Mouse (Mus musculus) heart, adult 11 months (tissue): ENCODE measurements around the gene Fbln2.
A peak's percentile ranks its signal among the peaks of the same experiment; 100 is the strongest.
"Not testable (repeated sequence)": the region's sequence is repeated elsewhere in the genome, so short reads cannot be mapped to it uniquely, and the experiment has no call there.

ENCODE experiments used
- DNase-seq: peaks from one replicate; pipeline ENCODE4 v3.0.0; 2022

The Fbln2 gene

GRCm38 (mm10) chr6:91212155-91212554 lies at the start of gene Fbln2:
Fbln2 (plus strand) TSS chr6:91212455.
- not testable (repeated sequence) for DNase-seq

GRCm38 (mm10) chr6:91163195-91163911 lies 48.9 kb upstream of the Fbln2 start:
- no peak for DNase-seq

- DNase-seq = no peak
Observed at GRCm38 (mm10) chr6:91164584-91164983, 47.7 kb upstream of the Fbln2 start.

DNA sequence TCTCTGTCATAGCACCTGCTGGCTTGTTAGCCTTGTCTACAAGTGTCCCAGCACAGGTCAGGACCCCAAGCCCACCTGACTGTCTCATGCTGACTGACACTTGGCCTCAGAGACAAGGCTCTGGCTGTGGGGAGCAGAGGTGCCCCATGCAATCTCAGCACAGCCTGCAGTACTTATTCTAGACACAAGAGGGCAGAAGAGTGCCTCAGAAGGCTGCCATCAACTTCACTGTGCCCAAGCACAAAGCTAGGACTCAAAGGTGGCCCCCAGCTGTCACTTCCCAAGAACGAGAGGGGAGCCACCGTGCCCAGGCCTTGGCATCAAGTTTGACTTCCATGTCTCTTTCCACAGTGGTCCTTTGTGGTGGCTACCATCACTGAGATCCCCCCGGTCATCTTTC lies 47.0 kb upstream of the Fbln2 start:
- DNase-seq = peak; percentile 95

GRCm38 (mm10) chr6:91167828-91168227 lies 44.4 kb upstream of the Fbln2 start:
- DNase-seq = no peak

DNA sequence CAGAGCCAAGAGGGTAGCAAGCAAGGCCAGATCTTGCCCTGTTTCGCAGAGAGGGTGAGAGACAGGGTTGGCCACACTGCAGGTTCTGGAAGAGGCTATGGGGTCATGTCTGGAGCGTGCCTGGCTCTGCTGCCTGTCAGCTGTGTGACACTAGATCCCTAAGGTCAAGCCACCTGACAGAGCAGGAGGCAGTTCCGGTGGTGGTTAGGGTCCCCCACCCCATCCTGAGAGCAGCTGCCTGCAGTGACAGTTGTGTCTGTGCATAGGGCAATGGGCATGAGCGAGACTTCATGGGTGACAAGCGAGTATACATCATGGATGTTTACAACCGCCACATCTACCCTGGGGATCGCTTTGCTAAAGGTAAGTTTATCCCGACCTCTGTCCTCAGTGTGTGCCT lies 43.1 kb upstream of the Fbln2 start:
- no peak for DNase-seq

GRCm38 (mm10) chr6:91171396-91171895 lies 40.8 kb upstream of the Fbln2 start:
- DNase-seq = peak; percentile 72

- no peak for DNase-seq
Observed at GRCm38 (mm10) chr6:91172381-91172780, 39.9 kb upstream of the Fbln2 start.

DNA sequence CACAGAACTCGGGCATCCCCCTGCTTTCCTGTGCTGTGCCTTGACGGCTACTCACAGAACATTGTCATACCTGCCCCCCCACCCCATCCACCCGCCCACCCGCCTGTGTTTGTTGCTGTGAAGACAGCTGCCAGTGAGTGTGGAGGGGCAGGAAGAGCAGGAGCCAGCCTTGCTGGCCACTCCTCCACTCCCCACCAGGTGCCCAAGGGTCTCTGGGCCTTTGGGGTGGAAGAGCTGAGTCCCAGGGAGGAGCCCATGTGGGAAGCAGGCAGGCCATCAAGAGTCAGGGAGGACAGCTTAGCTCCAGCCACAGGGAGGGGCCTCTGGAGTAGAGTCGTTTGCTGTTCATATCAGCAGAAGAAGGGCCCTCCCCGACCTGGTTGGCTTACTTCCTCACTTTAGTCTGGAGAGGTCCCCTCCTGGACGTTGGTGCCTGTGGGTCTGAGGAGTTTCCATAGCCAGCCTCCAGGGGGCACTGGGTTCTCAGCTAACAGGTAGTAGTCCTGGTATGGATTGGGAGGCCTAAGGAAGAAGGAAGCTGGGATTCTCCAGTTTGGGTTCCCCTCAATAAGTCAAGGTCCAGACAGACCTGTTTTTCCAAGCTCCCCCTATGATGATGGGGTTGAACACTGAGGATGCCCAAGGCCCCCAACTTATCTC lies 38.9 kb upstream of the Fbln2 start:
- DNase-seq = peak; percentile 97

GRCm38 (mm10) chr6:91174211-91174610 lies 38.0 kb upstream of the Fbln2 start:
- DNase-seq = peak; percentile 90

- DNase-seq = peak; percentile 98
Observed at GRCm38 (mm10) chr6:91180767-91181171, 31.5 kb upstream of the Fbln2 start.

DNA sequence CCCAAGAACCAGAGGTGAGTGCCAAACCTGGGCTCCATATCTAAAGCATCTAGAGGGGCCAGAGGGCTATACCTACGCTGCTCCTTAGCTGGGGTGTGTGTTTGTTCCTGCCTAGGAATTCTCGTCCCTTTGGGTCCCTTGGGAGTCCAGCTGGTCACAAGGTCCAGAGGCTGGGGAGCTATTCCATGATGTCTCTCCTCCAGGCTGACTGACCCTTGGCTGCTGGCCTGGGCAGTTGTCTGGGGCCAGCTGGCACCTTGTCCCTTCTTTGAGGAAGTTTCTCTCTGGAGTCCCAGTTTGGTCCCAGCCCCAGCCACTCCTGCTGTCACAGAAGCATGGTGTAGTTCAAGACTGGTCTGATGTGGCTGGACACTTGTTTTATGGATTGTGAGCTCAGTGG lies 30.9 kb upstream of the Fbln2 start:
- peak; percentile 100 for DNase-seq

- DNase-seq = peak; percentile 97
Observed at GRCm38 (mm10) chr6:91182075-91182490, 30.2 kb upstream of the Fbln2 start.

DNA sequence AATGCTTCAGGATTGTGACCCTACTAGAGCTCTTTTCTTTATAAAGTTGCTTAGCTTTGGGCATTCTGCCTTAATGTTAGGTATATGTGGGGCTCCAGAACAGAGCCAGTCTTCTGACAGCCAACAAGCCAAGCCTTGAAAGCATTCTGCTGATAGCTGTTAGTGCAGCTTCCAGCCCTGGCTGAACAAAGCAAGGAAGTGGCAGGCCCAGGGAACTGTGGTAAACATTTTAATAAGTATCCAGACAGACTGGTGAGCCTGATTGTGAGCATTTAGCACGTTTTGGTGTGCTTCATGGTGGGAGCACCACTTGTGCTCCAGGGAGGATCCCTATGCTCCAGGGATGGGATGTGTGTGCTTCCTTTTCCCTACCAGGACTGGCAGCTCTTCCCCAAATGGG lies 29.2 kb upstream of the Fbln2 start:
- DNase-seq = peak; percentile 92

- peak; percentile 97 for DNase-seq
Observed at GRCm38 (mm10) chr6:91183980-91184379, 28.3 kb upstream of the Fbln2 start.

- DNase-seq = peak; percentile 93
Observed at GRCm38 (mm10) chr6:91184776-91185175, 27.5 kb upstream of the Fbln2 start.

DNA sequence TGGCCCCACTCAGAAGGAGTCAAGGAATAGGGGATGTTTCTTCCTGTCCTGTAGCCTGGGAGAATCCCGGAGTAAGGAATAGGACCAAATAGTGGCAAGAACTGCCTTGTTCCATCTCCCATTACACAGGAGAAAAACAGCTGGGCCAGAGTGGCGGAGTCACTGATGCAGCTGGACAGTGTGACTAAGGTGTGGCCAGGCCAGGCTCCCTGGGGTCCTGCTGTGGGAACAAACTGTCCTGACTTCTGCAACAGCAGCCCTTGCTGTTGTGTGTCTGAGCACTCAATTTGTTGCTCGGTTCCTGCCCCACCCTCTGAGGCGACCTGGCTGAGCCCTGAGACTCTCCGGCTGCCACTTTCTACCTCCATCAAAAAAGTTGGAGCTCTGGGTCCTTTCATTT lies 26.8 kb upstream of the Fbln2 start:
- peak; percentile 99 for DNase-seq

- peak; percentile 93 for DNase-seq
Observed at GRCm38 (mm10) chr6:91186161-91186931, 25.9 kb upstream of the Fbln2 start.

- DNase-seq = peak; percentile 92
Observed at GRCm38 (mm10) chr6:91186934-91187333, 25.3 kb upstream of the Fbln2 start.

DNA sequence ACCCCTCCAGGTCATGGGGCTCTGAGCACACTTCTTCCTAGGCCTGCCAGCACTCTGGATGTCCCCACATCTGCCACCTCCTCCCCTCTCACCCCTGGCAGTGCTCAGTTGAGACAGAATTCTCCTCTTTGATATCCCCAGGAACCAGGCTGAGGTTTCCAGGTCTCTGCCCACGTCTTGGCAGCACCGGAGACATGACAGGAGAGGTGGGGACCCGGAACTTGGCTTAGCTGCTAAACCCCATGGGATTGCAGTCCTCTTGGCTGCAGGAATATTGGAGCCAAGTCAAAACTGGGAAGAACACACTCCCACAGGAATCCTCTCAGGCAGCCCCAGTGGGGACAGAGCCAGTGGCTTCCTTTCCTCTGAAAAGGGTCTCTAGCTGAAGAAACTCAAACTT lies 24.4 kb upstream of the Fbln2 start:
- peak; percentile 93 for DNase-seq

DNA sequence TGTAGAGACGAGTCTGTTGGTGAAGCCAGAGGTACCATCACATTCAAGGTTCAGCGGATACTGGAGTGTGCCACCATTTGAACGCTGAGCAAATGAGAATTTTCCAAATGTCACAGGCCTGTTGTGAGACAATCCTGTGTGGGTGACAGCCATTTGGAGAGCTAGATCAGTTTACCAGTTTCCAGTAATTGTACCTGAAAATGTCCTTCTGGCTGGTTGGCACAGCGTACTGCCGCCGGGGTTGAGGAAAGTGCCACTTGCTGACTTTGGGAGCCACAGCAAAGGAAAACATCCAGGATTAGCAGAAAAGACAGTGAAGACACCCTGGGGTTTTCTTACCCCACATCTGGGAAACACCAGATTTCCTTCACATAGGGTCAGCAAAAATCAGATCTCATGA lies 22.3 kb upstream of the Fbln2 start:
- peak; percentile 82 for DNase-seq

DNA sequence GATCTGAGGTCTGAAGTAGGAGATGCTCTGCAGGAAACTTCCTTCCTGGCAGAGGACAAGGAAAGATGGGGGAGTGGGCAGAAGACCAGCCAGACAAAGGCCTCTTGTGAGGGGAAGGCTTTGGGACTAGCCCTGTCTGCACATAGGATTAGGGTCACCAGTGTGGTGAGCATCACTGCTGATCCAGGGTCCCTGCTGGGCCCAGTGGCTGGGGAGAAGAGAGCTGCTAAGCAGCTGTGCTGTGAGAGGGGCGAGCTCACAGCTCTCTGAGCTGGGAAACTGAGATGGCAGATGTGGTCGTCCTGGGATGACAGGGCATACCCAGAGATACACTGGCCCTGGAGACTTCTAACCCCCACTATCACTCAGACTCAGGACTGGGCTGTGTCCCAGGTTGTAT lies 20.8 kb upstream of the Fbln2 start:
- peak; percentile 81 for DNase-seq

DNA sequence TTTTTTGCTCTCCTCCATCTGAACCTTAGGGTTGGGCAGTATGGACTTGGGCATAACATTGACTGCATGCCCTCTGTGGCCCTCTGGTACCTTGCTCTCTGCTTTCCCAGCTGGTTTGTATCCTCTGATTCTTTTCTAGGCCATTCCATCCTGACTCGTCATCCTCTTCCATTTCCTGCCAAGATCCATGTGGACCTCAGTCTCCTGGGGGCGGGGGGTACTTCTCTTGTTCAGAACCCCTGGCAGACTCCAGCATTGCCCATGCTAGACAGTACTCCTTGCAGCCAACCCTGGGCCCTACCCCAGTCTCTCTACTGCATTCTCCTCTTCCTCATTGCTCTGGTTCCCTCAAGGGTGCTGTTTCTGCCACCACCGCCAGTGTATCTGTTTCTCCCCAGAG lies 19.8 kb upstream of the Fbln2 start:
- DNase-seq = peak; percentile 78
